8 mouse cellular contexts compared by ENCODE assay signal in genomic region chr10:79716988-79717355, GRCm38 (mm10). TPM values are rescaled to one million over a fixed set of nuclear protein-coding genes. Genes with fewer than 3 reads are reported as not detected.
DNase-seq lines count a peak whose midpoint lies in the region; ATAC-seq and TF ChIP-seq lines count a peak whose summit lies in the region.

No protein-coding gene starts in this region.

- H3K36me3 ChIP-seq in MEL (ENCODE audit: control insufficient read depth in 1 of 2, insufficient read depth in 2 of 2, low read length in 2 of 2), result peaks cover 0 to 6% of the 10 kb centered on the region in 2 experiments; a peak in 2 of 4 replicates
- H3K36me3 ChIP-seq in hindbrain, postnatal 0 days (ENCODE audit: insufficient read depth, low read length), result peaks cover 2% of the 10 kb centered on the region; the same call in 1 of the 2 replicates
- no peaks in the 10 kb centered on the region for H3K36me3 ChIP-seq in midbrain, embryonic 16.5 days (ENCODE audit: control insufficient read depth, insufficient read depth, low read length)

- H3K4me1 ChIP-seq in MEL (ENCODE audit: control insufficient read depth in 1 of 2, insufficient read depth in 2 of 2, low read length in 2 of 2), result peaks cover 0 to 8% of the 10 kb centered on the region in 2 experiments; a peak in 2 of 4 replicates
- 0 out of 2 replicates have a peak, but pooled peaks cover 1% of the 10 kb centered on the region for H3K4me1 ChIP-seq in hindbrain, postnatal 0 days (ENCODE audit: insufficient read depth, low read length)
- peaks cover 16% of the 10 kb centered on the region for H3K4me1 ChIP-seq in midbrain, embryonic 16.5 days (ENCODE audit: control insufficient read depth, insufficient read depth, low read length)

- H3K4me3 ChIP-seq in layer of hippocampus, adult 2 months, result peak overlapping the region; percentile 78
- H3K4me3 ChIP-seq in MEL (ENCODE audit: control insufficient read depth in 1 of 2, insufficient read depth in 1 of 2, low read depth in 2 of 2, low read length in 2 of 2), result peak overlapping the region; percentile 54 to 63; a peak in 3 of 4 replicates
- H3K4me3 ChIP-seq in hindbrain, postnatal 0 days (ENCODE audit: low read length), result peak overlapping the region; percentile 76
- peak overlapping the region; percentile 86 for H3K4me3 ChIP-seq in midbrain, embryonic 16.5 days (ENCODE audit: low read depth, low read length)

- TF ChIP-seq POLR2A in MEL (IDR thresholded peaks at IDR 0.05; ENCODE audit: control insufficient read depth in 1 of 2, insufficient read depth in 1 of 2, low read depth in 1 of 2, low read length in 2 of 2, poor library complexity in 1 of 2), result no peak

- DNase-seq in layer of hippocampus, adult 2 months (ENCODE audit: low spot score in 2 of 2), result no peak
- no peak for DNase-seq in layer of hippocampus, postnatal 25 days (ENCODE audit: extremely low spot score in 1 of 2, low spot score in 1 of 2)
- peak; percentile 48 for DNase-seq in MEL (ENCODE audit: low read depth, low spot score)
- peak; percentile 72 to 81 for DNase-seq in cerebellum, postnatal 25 days
- DNase-seq in hindbrain, postnatal 0 days (ENCODE audit: low spot score), result peak; percentile 39
- no peak for DNase-seq in gastrocnemius, postnatal 4 days (ENCODE audit: low spot score in 2 of 2)
- DNase-seq in layer of hippocampus, postnatal 10 days (ENCODE audit: low spot score in 2 of 2), result no peak

- peak overlapping the region; percentile 85 for H3K27ac ChIP-seq in layer of hippocampus, adult 2 months
- no peak overlapping the region for H3K27ac ChIP-seq in MEL (ENCODE audit: control insufficient read depth, low read depth, low read length)
- peak overlapping the region; percentile 76 for H3K27ac ChIP-seq in hindbrain, postnatal 0 days
- peak overlapping the region; percentile 64; the same call in 1 of the 2 replicates for H3K27ac ChIP-seq in midbrain, embryonic 16.5 days (ENCODE audit: low read length)

- no peak for TF ChIP-seq EP300 in MEL (IDR thresholded peaks at IDR 0.05; ENCODE audit: low read depth in 1 of 2, low read length in 2 of 2)

- TF ChIP-seq CTCF in layer of hippocampus, adult 2 months (conservative IDR thresholded peaks at IDR 0.05), result 0 out of 2 replicates have a peak, but pooled peaks have one; percentile 3
- TF ChIP-seq CTCF in MEL (IDR thresholded peaks at IDR 0.05 in 2 of 3, conservative IDR thresholded peaks at IDR 0.05 in 1 of 3; ENCODE audit: control insufficient read depth in 1 of 3, insufficient read depth in 1 of 3, low read depth in 2 of 3, low read length in 3 of 3, poor library complexity in 1 of 3, severe bottlenecking in 1 of 3), result no peak
- no peak for TF ChIP-seq CTCF in hindbrain, postnatal 0 days (IDR thresholded peaks at IDR 0.05; ENCODE audit: low read depth)

- H3K4me2 ChIP-seq in hindbrain, postnatal 0 days (ENCODE audit: low read depth, low read length), result peak overlapping the region; percentile 88
- H3K4me2 ChIP-seq in midbrain, embryonic 16.5 days (ENCODE audit: low read length), result peak overlapping the region; percentile 90

- no peaks in the 10 kb centered on the region for H3K9me3 ChIP-seq in MEL (replicated peaks; ENCODE audit: insufficient read depth, low read length)
- no peaks in the 10 kb centered on the region for H3K9me3 ChIP-seq in hindbrain, postnatal 0 days (ENCODE audit: low read length)
- H3K9me3 ChIP-seq in midbrain, embryonic 16.5 days (replicated peaks; ENCODE audit: control insufficient read depth, low read length, poor library complexity, severe bottlenecking), result no peaks in the 10 kb centered on the region

- H3K27me3 ChIP-seq in MEL (ENCODE audit: control insufficient read depth in 1 of 2, insufficient read depth in 2 of 2, low read length in 2 of 2), result peaks cover 0 to 2% of the 10 kb centered on the region in 2 experiments; a peak in 2 of 4 replicates
- H3K27me3 ChIP-seq in hindbrain, postnatal 0 days (ENCODE audit: insufficient read depth, low read length), result no peaks in the 10 kb centered on the region
- peaks cover 27% of the 10 kb centered on the region for H3K27me3 ChIP-seq in midbrain, embryonic 16.5 days (ENCODE audit: control insufficient read depth, insufficient read depth, low read depth, low read length)

- peak overlapping the region; percentile 56 for H3K9ac ChIP-seq in MEL (ENCODE audit: control insufficient read depth, low read depth, low read length, poor library complexity, severe bottlenecking)
- H3K9ac ChIP-seq in hindbrain, postnatal 0 days (replicated peaks; ENCODE audit: low read length), result peak overlapping the region; percentile 82
- peak overlapping the region; percentile 87 for H3K9ac ChIP-seq in midbrain, embryonic 16.5 days (ENCODE audit: low read depth, low read length)

- WGBS in hindbrain, postnatal 0 days, result 1% methylated on average over 43 of the region's 44 CpGs
- under 1% methylated on average over 44 of the region's 44 CpGs for WGBS in midbrain, embryonic 16.5 days

- no peaks in the 10 kb centered on the region for H3K79me2 ChIP-seq in MEL (ENCODE audit: control insufficient read depth, insufficient read depth, low read length, poor library complexity)

- no peak; the same call in 1 of the 2 replicates for ATAC-seq in hindbrain, postnatal 0 days
- peak; percentile 14; the same call in 1 of the 2 replicates for ATAC-seq in midbrain, embryonic 16.5 days

- TF ChIP-seq RAD21 in MEL (IDR thresholded peaks at IDR 0.05; ENCODE audit: low read depth, low read length), result no peak

TF ChIP-seq in MEL, 35 proteins besides CTCF, POLR2A, EP300 and RAD21:
- no peak for TF ChIP-seq SIN3A (IDR thresholded peaks at IDR 0.05; ENCODE audit: low read length)
- no peak for TF ChIP-seq JUND (IDR thresholded peaks at IDR 0.05; ENCODE audit: low read depth, low read length)
- TF ChIP-seq TCF12 (IDR thresholded peaks at IDR 0.05; ENCODE audit: low read depth, low read length), result no peak

RNA-seq across cellular contexts. Expression of gene Hcn2, which starts 0.5 kb away (rescaled TPM):
- total RNA-seq in layer of hippocampus, adult 2 months (2021), result 100 to 1,000 TPM; 118 TPM
- 100 to 1,000 TPM; 108 to 110 TPM for total RNA-seq in layer of hippocampus, postnatal 25 days (2021)
- total RNA-seq in MEL (2012; rRNA removed), result 0.42 and 0.59 TPM in 2 replicates
- polyA plus RNA-seq in MEL (2012; ENCODE audit: insufficient read depth in 1 of 2, insufficient read length in 2 of 2, low read depth in 1 of 2, low replicate concordance in 2 of 2, missing spikeins in 1 of 2), result 1 to 10 TPM in 1 of 2 experiments, not detected in 1; 1.6 TPM
- total RNA-seq in hindbrain, postnatal 0 days (2014; rRNA removed), result 92.6 and 101 TPM in 2 replicates
- 5.5 and 6.6 TPM in 2 replicates for polyA plus RNA-seq in hindbrain, postnatal 0 days (2015; fragmentation: Nextera tagmentation; extraction: Ambion mirVana)
- 0.87 and 0.89 TPM in 2 replicates for polyA plus RNA-seq in midbrain, embryonic 16.5 days (2015; fragmentation: Nextera tagmentation; extraction: Ambion mirVana)
- under 1 TPM; 0.96 TPM for total RNA-seq in gastrocnemius, postnatal 4 days (2021)
- total RNA-seq in layer of hippocampus, postnatal 10 days (2021), result 10 to 100 TPM; 82.8 to 84.2 TPM

RNA-seq across cellular contexts. Expression of gene Bsg, which starts 12.7 kb away (rescaled TPM):
- 100 to 1,000 TPM; 538 TPM for total RNA-seq in layer of hippocampus, adult 2 months (2021)
- total RNA-seq in layer of hippocampus, postnatal 25 days (2021), result 100 to 1,000 TPM; 610 to 665 TPM
- total RNA-seq in MEL (2012; rRNA removed), result 346 and 406 TPM in 2 replicates
- polyA plus RNA-seq in MEL (2012; ENCODE audit: insufficient read depth in 1 of 2, insufficient read length in 2 of 2, low read depth in 1 of 2, low replicate concordance in 2 of 2, missing spikeins in 1 of 2), result 100 to 1,000 TPM; 318 to 700 TPM
- total RNA-seq in hindbrain, postnatal 0 days (2014; rRNA removed), result 1,127 and 1,151 TPM in 2 replicates
- polyA plus RNA-seq in hindbrain, postnatal 0 days (2015; fragmentation: Nextera tagmentation; extraction: Ambion mirVana), result 1,243 and 1,259 TPM in 2 replicates
- 844 and 915 TPM in 2 replicates for polyA plus RNA-seq in midbrain, embryonic 16.5 days (2015; fragmentation: Nextera tagmentation; extraction: Ambion mirVana)
- total RNA-seq in gastrocnemius, postnatal 4 days (2021), result 100 to 1,000 TPM; 390 to 392 TPM
- 100 to 1,000 TPM; 692 to 694 TPM for total RNA-seq in layer of hippocampus, postnatal 10 days (2021)

RNA-seq across cellular contexts. Expression of gene Gzmm, which starts 28.2 kb away (rescaled TPM):
- 1 to 10 TPM; 3.3 to 4.0 TPM for total RNA-seq in layer of hippocampus, adult 2 months (2021)
- 1 to 10 TPM; 2.4 to 3.1 TPM for total RNA-seq in layer of hippocampus, postnatal 25 days (2021)
- 1.5 and 2.5 TPM in 2 replicates for total RNA-seq in MEL (2012; rRNA removed)
- polyA plus RNA-seq in MEL (2012; ENCODE audit: insufficient read depth in 1 of 2, insufficient read length in 2 of 2, low read depth in 1 of 2, low replicate concordance in 2 of 2, missing spikeins in 1 of 2), result 1 to 10 TPM in 1 of 2 experiments, not detected in 1; 2.3 TPM
- total RNA-seq in hindbrain, postnatal 0 days (2014; rRNA removed), result 0.22 and 0.63 TPM in 2 replicates
- polyA plus RNA-seq in hindbrain, postnatal 0 days (2015; fragmentation: Nextera tagmentation; extraction: Ambion mirVana), result 1.2 TPM in 2 replicates
- 1.6 and 1.8 TPM in 2 replicates for polyA plus RNA-seq in midbrain, embryonic 16.5 days (2015; fragmentation: Nextera tagmentation; extraction: Ambion mirVana)
- 1 to 10 TPM; 2.5 to 3.8 TPM for total RNA-seq in gastrocnemius, postnatal 4 days (2021)
- total RNA-seq in layer of hippocampus, postnatal 10 days (2021), result 1 to 10 TPM; 1.6 to 1.8 TPM

RNA-seq across cellular contexts. Expression of gene Polrmt, which starts 29.4 kb away (rescaled TPM):
- 10 to 100 TPM; 44.5 to 50.6 TPM for total RNA-seq in layer of hippocampus, adult 2 months (2021)
- total RNA-seq in layer of hippocampus, postnatal 25 days (2021), result 10 to 100 TPM; 39.2 to 44.6 TPM
- 35.7 and 36.7 TPM in 2 replicates for total RNA-seq in MEL (2012; rRNA removed)
- polyA plus RNA-seq in MEL (2012; ENCODE audit: insufficient read depth in 1 of 2, insufficient read length in 2 of 2, low read depth in 1 of 2, low replicate concordance in 2 of 2, missing spikeins in 1 of 2), result 10 to 100 TPM in 1 of 2 experiments, not detected in 1; 66.9 TPM
- 30.4 and 36.5 TPM in 2 replicates for total RNA-seq in hindbrain, postnatal 0 days (2014; rRNA removed)
- 29.7 and 32.6 TPM in 2 replicates for polyA plus RNA-seq in hindbrain, postnatal 0 days (2015; fragmentation: Nextera tagmentation; extraction: Ambion mirVana)
- 45.3 and 45.9 TPM in 2 replicates for polyA plus RNA-seq in midbrain, embryonic 16.5 days (2015; fragmentation: Nextera tagmentation; extraction: Ambion mirVana)
- total RNA-seq in gastrocnemius, postnatal 4 days (2021), result 10 to 100 TPM; 25.5 to 27.8 TPM
- 10 to 100 TPM; 36.1 to 44.7 TPM for total RNA-seq in layer of hippocampus, postnatal 10 days (2021)

RNA-seq across cellular contexts. Expression of gene Cdc34, which starts 35.0 kb away (rescaled TPM):
- 10 to 100 TPM; 73.1 to 79.8 TPM for total RNA-seq in layer of hippocampus, adult 2 months (2021)
- total RNA-seq in layer of hippocampus, postnatal 25 days (2021), result 10 to 100 TPM; 67.1 to 77.7 TPM
- 288 and 318 TPM in 2 replicates for total RNA-seq in MEL (2012; rRNA removed)
- polyA plus RNA-seq in MEL (2012; ENCODE audit: insufficient read depth in 1 of 2, insufficient read length in 2 of 2, low read depth in 1 of 2, low replicate concordance in 2 of 2, missing spikeins in 1 of 2), result 100 to 1,000 TPM; 417 to 422 TPM
- 65.1 and 76.7 TPM in 2 replicates for total RNA-seq in hindbrain, postnatal 0 days (2014; rRNA removed)
- polyA plus RNA-seq in hindbrain, postnatal 0 days (2015; fragmentation: Nextera tagmentation; extraction: Ambion mirVana), result 69.8 and 71.3 TPM in 2 replicates
- polyA plus RNA-seq in midbrain, embryonic 16.5 days (2015; fragmentation: Nextera tagmentation; extraction: Ambion mirVana), result 73.1 and 81.9 TPM in 2 replicates
- 100 to 1,000 TPM; 307 to 315 TPM for total RNA-seq in gastrocnemius, postnatal 4 days (2021)
- 10 to 100 TPM; 54.8 to 56.2 TPM for total RNA-seq in layer of hippocampus, postnatal 10 days (2021)

Comparison
In these comparisons a context has a peak if more than half of its experiments do, and no peak if none do; other contexts are left out.
1. DNase-seq: peak in MEL (single experiment), cerebellum, postnatal 25 days (2 of 2) and hindbrain, postnatal 0 days (single experiment); none in layer of hippocampus, adult 2 months (0 of 2), layer of hippocampus, postnatal 25 days (0 of 2), gastrocnemius, postnatal 4 days (0 of 2) and layer of hippocampus, postnatal 10 days (0 of 2).
2. RNA of gene Hcn2, which starts 0.5 kb away (total RNA-seq): 118 TPM in layer of hippocampus, adult 2 months, 108 to 110 TPM in layer of hippocampus, postnatal 25 days, 92.6 to 101 TPM in hindbrain, postnatal 0 days and 82.8 to 84.2 TPM in layer of hippocampus, postnatal 10 days; 0.96 TPM in gastrocnemius, postnatal 4 days and 0.42 to 0.59 TPM in MEL; every median in the first group is over 10 times any median in the second.
3. Peak in every context shown above with its lines, with median percentiles within 50 percentile points of each other: H3K4me3 ChIP-seq and H3K9ac ChIP-seq.